Mouse (Mus musculus): ENCODE measurements around the gene Arap1.

DNA sequence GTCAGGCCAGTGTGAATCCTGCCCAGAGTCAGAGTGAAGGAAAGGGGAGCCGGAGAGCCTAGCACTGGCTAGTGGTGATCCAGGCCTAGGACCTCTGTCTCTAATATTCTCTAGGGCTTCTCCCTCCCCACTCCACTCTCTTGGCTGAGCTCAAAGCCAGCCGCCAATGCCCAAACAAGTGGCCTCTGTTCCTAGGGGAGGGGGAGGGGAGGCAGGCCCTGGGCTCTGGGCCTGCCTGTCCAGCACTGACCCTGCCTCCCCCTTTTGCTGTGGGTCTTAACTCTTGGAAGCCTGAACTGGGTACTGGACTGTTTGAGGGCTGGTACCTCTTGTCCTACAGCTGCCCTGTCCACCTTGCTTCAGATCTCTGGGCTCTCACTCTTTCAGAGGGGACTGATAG lies 2.0 kb downstream of the Arap1 start:
- TF ChIP-seq POLR2A (IDR thresholded peaks at IDR 0.05; ENCODE audit: extremely low read depth, insufficient read depth, low read length), result peak; percentile 60; the same call in 1 of the 2 replicates
- TF ChIP-seq CTCF (IDR thresholded peaks at IDR 0.05; ENCODE audit: extremely low read depth, insufficient read depth, low read length), result no peak
